Mouse (Mus musculus) ZHBTc4 (cell line): ENCODE results near the gene Agap1.
A peak's percentile ranks its signal among the peaks of the same experiment; 100 is the strongest.

ENCODE experiments used
- DNase-seq: peaks from one replicate; pipeline ENCODE4 v3.0.0-alpha.2; 2011; ENCODE audit warnings: low read depth, low spot score

Agap1 gene

GRCm38 (mm10) chr1:89650557-89650956 is 196.0 kb downstream of the Agap1 start:
- DNase-seq = no peak

GRCm38 (mm10) chr1:89656167-89656566 is 201.6 kb downstream of the Agap1 start:
- DNase-seq = no peak

- no peak for DNase-seq
Observed at GRCm38 (mm10) chr1:89656643-89657321, 202.2 kb downstream of the Agap1 start.

- DNase-seq = no peak
Observed at GRCm38 (mm10) chr1:89660804-89661203, 206.2 kb downstream of the Agap1 start.

- DNase-seq = no peak
Observed at GRCm38 (mm10) chr1:89666154-89666553, 211.5 kb downstream of the Agap1 start.

GRCm38 (mm10) chr1:89667387-89667786 is 212.8 kb downstream of the Agap1 start:
- DNase-seq = no peak

- no peak for DNase-seq
Observed at GRCm38 (mm10) chr1:89668635-89669034, 214.0 kb downstream of the Agap1 start.

- peak; percentile 48 for DNase-seq
Observed at GRCm38 (mm10) chr1:89671110-89671787, 216.6 kb downstream of the Agap1 start.

- peak; percentile 40 for DNase-seq
Observed at GRCm38 (mm10) chr1:89673071-89673470, 218.5 kb downstream of the Agap1 start.

GRCm38 (mm10) chr1:89673686-89674085 is 219.1 kb downstream of the Agap1 start:
- peak; percentile 78 for DNase-seq

GRCm38 (mm10) chr1:89674681-89675080 is 220.1 kb downstream of the Agap1 start:
- no peak for DNase-seq

- peak; percentile 63 for DNase-seq
Observed at GRCm38 (mm10) chr1:89676411-89676810, 221.8 kb downstream of the Agap1 start.

GRCm38 (mm10) chr1:89680673-89681072 is 226.1 kb downstream of the Agap1 start:
- DNase-seq = no peak

- no peak for DNase-seq
Observed at GRCm38 (mm10) chr1:89688914-89689313, 234.3 kb downstream of the Agap1 start.

GRCm38 (mm10) chr1:89689544-89690212 is 235.1 kb downstream of the Agap1 start:
- DNase-seq = no peak

- no peak for DNase-seq
Observed at GRCm38 (mm10) chr1:89691096-89691495, 236.5 kb downstream of the Agap1 start.

GRCm38 (mm10) chr1:89692420-89692819 is 237.8 kb downstream of the Agap1 start:
- DNase-seq = no peak

- no peak for DNase-seq
Observed at GRCm38 (mm10) chr1:89694916-89695315, 240.3 kb downstream of the Agap1 start.

- no peak for DNase-seq
Observed at GRCm38 (mm10) chr1:89697241-89697640, 242.6 kb downstream of the Agap1 start.

- DNase-seq = no peak
Observed at GRCm38 (mm10) chr1:89700166-89700565, 245.6 kb downstream of the Agap1 start.

GRCm38 (mm10) chr1:89701162-89701730 is 246.6 kb downstream of the Agap1 start:
- no peak for DNase-seq

GRCm38 (mm10) chr1:89703294-89703693 is 248.7 kb downstream of the Agap1 start:
- no peak for DNase-seq
